Mouse (Mus musculus) brain, embryonic 14.5 days (tissue): ENCODE measurements around the gene Btbd9. TPM values are rescaled to one million over a fixed set of nuclear protein-coding genes. Genes with fewer than 3 reads are reported as not detected.

Experiments used
- DNase-seq: peaks from one replicate; pipeline ENCODE4 v3.0.0-alpha.2; 2011; ENCODE audit warnings: low read depth
- CTCF ChIP-seq: fragments of 200-500 bp; IDR thresholded peaks from 2 replicates; pipeline ENCODE4 v1.5.1; 2012; ENCODE audit warnings: inconsistent platforms, mild to moderate bottlenecking, moderate library complexity, borderline replicate concordance; ENCODE audit not compliant: insufficient read depth, insufficient read length; ENCODE audit errors: extremely low read depth
- POLR2A ChIP-seq: fragments of 200-500 bp; IDR thresholded peaks from 2 replicates; pipeline ENCODE4 v1.6.1; 2012; ENCODE audit warnings: mild to moderate bottlenecking, inconsistent platforms, borderline replicate concordance; ENCODE audit not compliant: poor library complexity, insufficient read depth, insufficient read length, severe bottlenecking; ENCODE audit errors: extremely low read depth
- polyA plus RNA-seq: library from polyadenylated mRNA; depleted of rRNA; stranded (reverse); fragments of >200 nt; gene quantifications from 2 replicates; pipeline ENCODE4 v1.2.3, GENCODE M21; 2012

Btbd9 gene
- polyA plus RNA-seq, 1 experiment = 72.5 TPM

DNA sequence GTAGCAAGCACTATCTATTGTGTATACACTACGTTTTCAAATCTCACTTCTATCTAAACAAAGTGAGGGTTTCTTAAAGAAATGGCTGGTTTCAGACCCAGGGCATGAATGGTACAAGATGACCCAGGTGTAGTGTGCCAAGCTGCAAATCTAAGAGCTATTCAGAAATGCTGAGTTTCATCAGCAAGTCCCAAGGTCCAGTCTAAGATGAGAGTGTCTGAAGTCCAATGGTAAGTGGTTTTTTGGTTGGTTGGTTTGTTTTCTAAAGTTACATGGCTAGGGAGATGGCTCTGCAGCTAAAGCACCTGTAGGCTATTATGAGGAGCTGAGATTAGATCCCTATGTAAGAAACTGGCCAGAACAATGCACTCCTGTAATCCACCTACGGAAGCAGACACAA is 246.8 kb downstream of the Btbd9 start:
- DNase-seq = no peak
- TF ChIP-seq POLR2A = no peak
- no peak for TF ChIP-seq CTCF

DNA sequence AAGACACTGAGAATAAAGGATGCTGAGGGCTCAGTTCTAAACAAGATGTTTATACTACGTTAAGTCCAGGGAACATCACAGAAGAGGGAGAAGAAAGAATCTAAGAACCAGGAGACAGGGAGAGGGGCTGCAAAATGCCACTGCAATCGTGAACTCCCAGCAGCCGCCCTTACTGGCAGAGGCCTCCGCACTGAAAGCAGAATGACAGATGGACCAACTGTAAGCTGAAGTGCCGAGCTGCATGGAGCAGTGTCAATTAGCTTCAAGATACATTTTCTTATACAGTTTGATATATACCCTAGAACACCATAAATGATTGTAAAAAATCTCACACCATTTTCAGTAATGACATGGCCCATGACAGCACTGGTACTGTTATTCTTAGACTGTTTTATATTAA is 247.4 kb downstream of the Btbd9 start:
- TF ChIP-seq POLR2A (no peak), CTCF (no peak)
- peak; percentile 58 for DNase-seq

DNA sequence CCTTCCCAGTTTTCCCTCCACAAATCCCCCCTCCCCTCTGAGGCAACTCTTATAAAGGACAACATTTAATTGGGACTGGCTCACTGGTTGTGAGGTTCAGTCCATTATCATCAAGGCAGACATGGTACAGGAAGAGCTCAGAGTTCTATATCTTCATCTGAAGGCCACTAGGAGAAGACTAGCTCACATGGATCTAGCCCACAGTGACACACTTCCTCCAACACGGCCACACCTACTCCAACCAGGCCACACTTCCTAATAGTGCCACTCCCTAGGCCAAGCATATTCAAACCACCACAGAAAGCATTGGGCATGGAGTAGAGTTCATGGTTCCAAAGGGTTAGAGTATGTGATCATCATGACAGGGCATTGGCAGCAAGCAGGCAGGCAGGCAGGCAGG is 249.4 kb downstream of the Btbd9 start:
- no peak for DNase-seq
- no peak for TF ChIP-seq CTCF
- TF ChIP-seq POLR2A = no peak

DNA sequence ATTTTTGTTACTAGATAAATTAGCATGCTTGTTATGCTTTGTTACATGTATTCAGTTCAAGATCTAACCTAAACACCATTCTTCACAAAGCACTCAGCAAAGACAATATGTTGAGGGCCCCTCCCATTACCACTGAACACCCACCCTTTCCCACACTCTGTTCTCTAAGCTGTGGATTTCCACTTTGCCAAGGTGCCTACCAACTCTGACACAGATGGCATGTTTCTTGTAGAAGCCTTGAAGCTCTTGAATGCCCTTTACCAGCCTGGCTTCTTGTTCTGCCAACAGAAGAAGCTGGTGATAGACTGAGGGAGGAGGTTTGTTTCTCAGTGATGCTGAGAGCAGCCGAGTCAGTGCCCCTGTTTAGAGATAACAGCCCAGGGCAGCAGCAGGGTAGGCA is 256.0 kb downstream of the Btbd9 start:
- TF ChIP-seq CTCF (no peak), POLR2A (no peak)
- DNase-seq = no peak

DNA sequence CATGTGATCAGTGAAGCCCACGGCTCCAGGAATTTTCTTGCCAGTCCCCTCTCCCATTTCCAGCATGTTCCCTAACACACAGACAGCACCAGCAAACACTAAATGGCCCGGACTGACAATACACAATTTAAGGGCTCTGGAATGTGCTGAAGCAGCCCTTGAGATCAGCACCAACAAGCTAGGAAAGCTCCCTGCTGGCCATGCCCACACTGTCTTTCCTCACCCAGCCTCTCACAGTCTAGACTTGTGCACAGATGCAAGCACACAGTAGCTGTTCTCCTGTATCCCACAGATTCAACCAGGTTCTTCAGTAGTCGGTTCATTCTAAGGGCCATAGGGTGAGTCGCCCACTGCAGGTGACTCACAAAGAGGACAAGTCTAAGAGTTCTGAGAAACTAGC is 263.6 kb downstream of the Btbd9 start:
- DNase-seq = no peak
- TF ChIP-seq POLR2A (no peak), CTCF (no peak)

DNA sequence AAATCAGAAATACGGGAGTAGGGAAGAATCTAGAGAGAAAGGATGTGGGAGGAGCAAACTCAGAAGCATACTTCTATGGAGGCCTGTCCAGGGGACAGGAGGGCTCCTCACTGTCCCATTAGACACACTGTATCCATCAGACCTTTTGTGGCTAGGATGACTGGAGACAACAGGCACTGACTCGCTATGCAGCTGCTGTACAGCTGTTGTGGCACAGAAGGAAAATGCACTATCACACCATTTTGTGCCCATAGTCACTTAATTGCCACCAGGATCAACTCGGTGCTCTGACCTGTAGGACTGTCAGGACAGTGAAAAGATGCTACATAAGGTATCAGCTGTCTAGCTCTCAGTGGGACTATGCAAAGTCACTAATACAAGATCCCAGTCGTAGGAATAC is 266.7 kb downstream of the Btbd9 start:
- no peak for DNase-seq
- TF ChIP-seq POLR2A = no peak
- TF ChIP-seq CTCF = no peak

DNA sequence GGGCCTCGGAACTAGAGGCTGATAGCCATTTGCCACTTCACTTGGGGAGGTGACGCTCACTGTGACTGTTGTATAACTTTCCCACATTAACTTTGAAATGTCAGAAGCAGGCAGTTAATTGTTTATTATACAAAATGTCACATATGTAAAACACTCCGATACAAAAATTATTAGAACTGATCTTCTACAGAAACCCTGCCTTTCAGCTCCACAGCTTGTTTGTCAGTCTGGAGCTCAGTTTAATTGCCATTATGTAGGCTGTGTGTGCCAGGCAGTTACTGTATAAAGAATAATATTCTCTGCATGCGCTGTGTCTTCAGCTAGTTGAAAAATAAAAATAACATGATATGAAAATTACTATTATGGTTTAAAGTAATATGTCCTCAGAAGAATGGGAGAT is 267.4 kb downstream of the Btbd9 start:
- no peak for DNase-seq

DNA sequence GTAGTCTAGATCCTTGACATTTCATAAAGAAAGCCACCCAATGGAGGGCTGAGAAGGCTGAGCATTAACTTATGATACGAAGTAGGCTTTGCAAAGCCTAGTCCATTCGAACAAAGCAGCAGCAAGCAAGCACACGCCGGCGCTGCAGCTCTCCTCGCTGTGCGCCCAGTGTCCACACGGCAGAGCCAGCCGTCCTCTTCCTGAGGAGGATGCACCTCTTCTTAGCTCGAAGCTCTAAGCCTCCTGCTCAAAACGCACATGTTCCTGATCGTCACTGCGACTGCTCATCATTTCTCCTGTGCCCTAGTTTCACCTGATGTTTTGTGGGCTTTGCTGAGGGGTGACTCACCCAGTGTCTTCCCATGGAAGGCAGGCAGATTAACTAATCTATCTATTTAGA is 268.0 kb downstream of the Btbd9 start:
- no peak for DNase-seq
- no peak for TF ChIP-seq CTCF
- TF ChIP-seq POLR2A = no peak

More for the DNA sequence above, 267.4 kb downstream of the Btbd9 start:
- TF ChIP-seq POLR2A = no peak
- no peak for TF ChIP-seq CTCF

DNA sequence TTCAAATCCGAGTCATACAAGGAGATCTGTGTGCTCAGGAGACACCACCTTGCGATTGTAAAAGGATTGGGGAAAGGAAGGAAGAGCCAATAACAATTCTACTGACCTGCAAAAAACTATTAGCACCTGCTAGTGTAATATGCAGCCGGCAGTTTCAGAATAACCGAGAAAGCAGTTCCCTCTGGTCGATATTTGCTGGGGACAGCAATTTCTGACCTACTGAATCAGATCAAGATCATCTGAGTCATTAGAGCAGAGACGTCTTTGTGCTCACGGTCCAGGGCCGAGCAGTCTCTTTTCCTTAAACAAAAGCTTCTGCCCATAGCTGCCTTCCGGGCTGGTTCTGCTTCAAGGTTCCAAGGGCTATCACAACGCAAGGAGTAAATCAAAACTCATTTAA is 269.1 kb downstream of the Btbd9 start:
- no peak for DNase-seq
- TF ChIP-seq POLR2A (no peak), CTCF (no peak)

DNA sequence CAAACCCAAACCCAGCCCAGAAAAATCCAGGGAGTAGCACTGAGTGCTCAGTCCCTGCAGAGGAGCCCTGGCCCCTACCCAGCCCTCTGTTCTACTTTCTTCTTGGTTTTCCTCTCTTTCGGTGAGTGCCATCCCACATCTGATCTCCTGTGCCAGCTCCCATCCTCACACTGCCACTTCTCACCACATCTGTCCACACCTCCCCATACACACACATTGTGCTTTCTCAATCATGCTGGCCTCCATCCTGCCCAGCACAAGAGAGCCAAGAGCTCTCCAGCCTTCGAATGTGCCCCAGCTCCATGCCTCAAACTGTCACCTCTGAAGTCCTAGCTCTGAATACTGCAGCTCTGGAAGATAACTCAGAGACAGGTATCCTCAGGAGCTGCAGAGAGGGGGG is 271.5 kb downstream of the Btbd9 start:
- no peak for DNase-seq
- TF ChIP-seq POLR2A (no peak), CTCF (no peak)

DNA sequence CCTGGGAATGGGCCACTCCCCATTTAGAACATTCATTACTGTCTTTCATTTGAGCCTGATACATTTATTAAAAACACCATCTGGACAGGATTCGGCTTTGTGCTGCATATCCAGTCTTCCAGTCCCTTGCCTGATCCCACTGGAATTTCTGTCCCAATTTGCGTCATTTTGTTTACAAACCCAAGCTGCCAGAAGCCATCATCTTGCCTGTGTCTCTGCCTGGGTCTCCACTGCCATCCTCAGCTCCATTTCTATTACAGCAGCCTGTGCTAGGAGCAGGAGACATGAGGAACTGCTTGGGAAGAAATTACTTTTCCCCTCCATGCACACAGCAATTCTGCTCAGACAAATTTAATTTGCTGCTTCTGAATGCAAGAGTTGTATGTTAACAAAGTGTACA is 274.9 kb downstream of the Btbd9 start:
- TF ChIP-seq CTCF = peak; percentile 12; the same call in 1 of the 2 replicates
- TF ChIP-seq POLR2A = no peak
- DNase-seq = peak; percentile 79

DNA sequence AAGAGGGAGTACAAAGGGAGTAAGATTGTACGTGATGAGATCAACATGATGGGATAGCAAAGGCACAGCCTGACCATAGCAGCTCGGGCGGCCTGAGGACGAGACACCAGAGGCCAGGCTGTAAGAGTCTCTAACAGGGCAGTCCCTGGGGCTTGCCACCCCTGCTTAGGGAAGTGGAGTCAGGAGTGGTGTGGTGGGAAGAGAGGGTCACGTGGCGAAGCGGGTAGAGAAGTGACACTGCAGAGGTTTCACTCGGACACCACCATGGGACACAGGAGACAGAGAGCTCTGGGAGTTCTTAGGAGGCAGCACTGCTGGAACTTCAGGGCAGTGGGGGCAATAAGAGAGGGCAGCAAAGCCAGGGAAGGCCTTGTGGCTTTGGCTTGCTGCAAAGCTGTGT is 278.9 kb downstream of the Btbd9 start:
- TF ChIP-seq CTCF (no peak), POLR2A (no peak)
- DNase-seq = no peak

DNA sequence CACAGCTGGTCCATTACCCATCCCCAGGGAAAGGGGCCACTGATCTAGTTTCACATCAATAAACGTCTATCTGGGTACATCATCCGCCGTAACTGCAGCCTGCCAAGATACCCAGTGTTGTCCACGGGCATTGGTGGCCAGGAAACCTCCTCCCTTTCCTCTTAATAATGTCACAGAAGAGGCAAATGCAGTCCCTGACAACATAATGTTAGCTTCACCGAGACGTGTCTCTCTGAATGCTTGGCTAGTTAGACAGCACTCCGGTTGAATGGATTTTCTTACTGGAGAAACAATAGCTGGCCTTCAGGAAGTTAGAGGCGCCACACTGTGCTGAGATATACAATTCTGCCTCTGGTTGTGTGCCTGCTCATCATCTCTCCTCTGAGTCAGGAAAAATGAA is 280.2 kb downstream of the Btbd9 start:
- TF ChIP-seq CTCF = no peak
- TF ChIP-seq POLR2A = no peak

More for the DNA sequence above, 280.2 kb downstream of the Btbd9 start:
- no peak for DNase-seq
